ENCODE assay signal across 14 mouse cellular contexts in the genomic region with DNA sequence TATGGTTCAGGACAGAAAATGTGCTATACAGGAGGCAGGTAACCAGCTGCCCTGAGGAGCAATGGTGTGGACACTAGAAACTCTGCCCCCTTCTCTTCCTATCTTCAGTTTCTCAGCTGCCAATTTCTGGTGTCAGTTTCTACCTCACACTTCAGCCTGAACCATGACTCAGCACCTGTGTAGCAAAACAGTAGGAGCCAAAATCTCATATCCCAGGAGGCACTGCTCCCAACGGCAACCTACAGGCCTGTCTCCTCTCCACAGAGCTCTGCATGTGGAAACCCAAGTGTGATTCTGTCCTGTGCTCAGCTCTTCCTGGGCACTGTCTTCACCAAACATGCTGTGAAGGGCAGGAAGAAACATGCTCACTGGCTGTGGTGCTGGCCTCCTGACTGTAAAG.
A peak's percentile ranks its signal among the peaks of the same experiment; 100 is the strongest.
DNase-seq lines count a peak whose midpoint lies in the region; ATAC-seq and TF ChIP-seq lines count a peak whose summit lies in the region.
"Had no signal": no experiment of that assay in that cellular context is flagged by ENCODE, and none has a peak within 500 bp of the region (broad histone marks: within the 10 kb centered on the region; RNA-seq: fewer than 3 reads in every experiment).

No protein-coding gene starts in this region.

- no peak overlapping the region for H3K9ac ChIP-seq in hindbrain, postnatal 0 days (replicated peaks; ENCODE audit: low read length)
- no peak overlapping the region for H3K9ac ChIP-seq in hindbrain, embryonic 12.5 days
- no peak overlapping the region for H3K9ac ChIP-seq in forebrain, embryonic 12.5 days
- H3K9ac ChIP-seq: limb, embryonic 15.5 days had no signal

- DNase-seq in hindbrain, postnatal 0 days (ENCODE audit: low spot score): no peak
- peak; percentile 19 for DNase-seq in c-Kit-positive CD71-positive TER-119-negative erythroid progenitor cells, embryonic 14.5 days (ENCODE audit: low read depth)
- peak; percentile 67 for DNase-seq in liver
- DNase-seq in yolk sac, embryonic 10.5 days (ENCODE audit: low spot score): peak; percentile 7
- no peak for DNase-seq in thymus, postnatal 4 days
- DNase-seq in layer of hippocampus, postnatal 10 days (ENCODE audit: low spot score in 2 of 2): no peak
- DNase-seq: gastrocnemius, adult 2 months; thymus, postnatal 14 days had no signal

- no peak for ATAC-seq in hindbrain, postnatal 0 days
- ATAC-seq in hindbrain, embryonic 12.5 days (ENCODE audit: low FRiP score): no peak
- no peak for ATAC-seq in forebrain, embryonic 12.5 days (ENCODE audit: low FRiP score)
- ATAC-seq: CD4-positive, CD25-positive, alpha-beta regulatory T cell, adult 4 months; intestine, postnatal 0 days had no signal

- no peaks in the 10 kb centered on the region for H3K36me3 ChIP-seq in hindbrain, postnatal 0 days (ENCODE audit: insufficient read depth, low read length)
- H3K36me3 ChIP-seq in hindbrain, embryonic 12.5 days: peaks cover 9% of the 10 kb centered on the region; the same call in 1 of the 2 replicates
- H3K36me3 ChIP-seq in forebrain, embryonic 12.5 days (replicated peaks): peaks cover 8% of the 10 kb centered on the region; the same call in 1 of the 2 replicates

- TF ChIP-seq CTCF in hindbrain, postnatal 0 days (IDR thresholded peaks at IDR 0.05; ENCODE audit: low read depth): no peak

- 52% methylated on average over 1 of the region's 1 CpGs for WGBS in hindbrain, postnatal 0 days
- WGBS in hindbrain, embryonic 12.5 days: 84% methylated on average over 1 of the region's 1 CpGs
- 90% methylated on average over 1 of the region's 1 CpGs for WGBS in forebrain, embryonic 12.5 days

- peaks cover 3% of the 10 kb centered on the region; the same call in 1 of the 2 replicates for H3K4me1 ChIP-seq in hindbrain, postnatal 0 days (ENCODE audit: insufficient read depth, low read length)
- H3K4me1 ChIP-seq in hindbrain, embryonic 12.5 days: no peaks in the 10 kb centered on the region
- H3K4me1 ChIP-seq in forebrain, embryonic 12.5 days: no peaks in the 10 kb centered on the region
- H3K4me1 ChIP-seq: limb, embryonic 15.5 days had no signal

- H3K27me3 ChIP-seq in hindbrain, postnatal 0 days (ENCODE audit: insufficient read depth, low read length): no peaks in the 10 kb centered on the region
- H3K27me3 ChIP-seq in hindbrain, embryonic 12.5 days: no peaks in the 10 kb centered on the region
- H3K27me3 ChIP-seq in forebrain, embryonic 12.5 days: no peaks in the 10 kb centered on the region
- H3K27me3 ChIP-seq: limb, embryonic 15.5 days had no signal

- H3K9me3 ChIP-seq in hindbrain, postnatal 0 days (ENCODE audit: low read length): no peaks in the 10 kb centered on the region
- H3K9me3 ChIP-seq in hindbrain, embryonic 12.5 days (replicated peaks): no peaks in the 10 kb centered on the region
- no peaks in the 10 kb centered on the region for H3K9me3 ChIP-seq in forebrain, embryonic 12.5 days
- H3K9me3 ChIP-seq: limb, embryonic 15.5 days had no signal

- no peak overlapping the region for H3K4me3 ChIP-seq in hindbrain, postnatal 0 days (ENCODE audit: low read length)
- H3K4me3 ChIP-seq in hindbrain, embryonic 12.5 days: no peak overlapping the region
- no peak overlapping the region for H3K4me3 ChIP-seq in forebrain, embryonic 12.5 days (replicated peaks)
- H3K4me3 ChIP-seq: gastrocnemius, adult 2 months; limb, embryonic 15.5 days had no signal

- H3K27ac ChIP-seq in hindbrain, postnatal 0 days: peak overlapping the region; percentile 12; the same call in 1 of the 2 replicates
- H3K27ac ChIP-seq in hindbrain, embryonic 12.5 days: no peak overlapping the region
- no peak overlapping the region for H3K27ac ChIP-seq in forebrain, embryonic 12.5 days
- H3K27ac ChIP-seq: gastrocnemius, adult 2 months; limb, embryonic 15.5 days; macrophage had no signal

- H3K4me2 ChIP-seq in hindbrain, postnatal 0 days (ENCODE audit: low read depth, low read length): no peak overlapping the region
- no peak overlapping the region for H3K4me2 ChIP-seq in hindbrain, embryonic 12.5 days (replicated peaks)
- no peak overlapping the region for H3K4me2 ChIP-seq in forebrain, embryonic 12.5 days
- H3K4me2 ChIP-seq: limb, embryonic 15.5 days had no signal

Comparison
In these comparisons a context has a peak if more than half of its experiments do, and no peak if none do; other contexts are left out.
1. DNase-seq: peak in c-Kit-positive CD71-positive TER-119-negative erythroid progenitor cells, embryonic 14.5 days (single experiment), liver (single experiment) and yolk sac, embryonic 10.5 days (single experiment); none in hindbrain, postnatal 0 days (single experiment), thymus, postnatal 4 days (single experiment) and layer of hippocampus, postnatal 10 days (0 of 2).